Mouse (Mus musculus): ENCODE results near the gene Bpifb1. TPM values are rescaled to one million over a fixed set of nuclear protein-coding genes. Genes with fewer than 3 reads are reported as not detected.
"Not testable (repeated sequence)": the region's sequence is repeated elsewhere in the genome, so short reads cannot be mapped to it uniquely, and the experiment has no call there.

Bpifb1 gene
- total RNA-seq, 1 experiment from 2014 or later: not detected

DNA sequence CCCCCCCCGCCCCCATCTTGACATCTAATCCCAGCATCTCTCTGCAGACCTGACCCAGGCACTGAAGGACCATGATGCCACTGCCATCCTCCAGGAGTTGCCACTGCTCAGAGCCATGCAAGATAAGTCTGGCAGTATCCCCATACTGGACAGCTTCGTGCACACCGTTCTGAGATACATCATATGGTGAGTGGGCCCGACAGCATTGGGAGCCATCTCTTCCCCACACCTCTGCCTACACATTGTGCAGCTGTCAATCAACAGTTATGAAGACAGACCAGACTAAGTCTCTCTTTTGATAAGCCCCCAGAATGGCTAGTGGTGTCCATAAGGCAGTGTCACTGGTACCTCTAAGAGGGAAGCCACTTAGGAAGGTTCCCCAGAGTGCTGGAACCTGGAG is 14.0 kb downstream of the Bpifb1 start:
- no peak for ATAC-seq (ENCODE audit: extremely low read depth, insufficient number of reproducible peaks, low FRiP score, poor library complexity, severe bottlenecking)

DNA sequence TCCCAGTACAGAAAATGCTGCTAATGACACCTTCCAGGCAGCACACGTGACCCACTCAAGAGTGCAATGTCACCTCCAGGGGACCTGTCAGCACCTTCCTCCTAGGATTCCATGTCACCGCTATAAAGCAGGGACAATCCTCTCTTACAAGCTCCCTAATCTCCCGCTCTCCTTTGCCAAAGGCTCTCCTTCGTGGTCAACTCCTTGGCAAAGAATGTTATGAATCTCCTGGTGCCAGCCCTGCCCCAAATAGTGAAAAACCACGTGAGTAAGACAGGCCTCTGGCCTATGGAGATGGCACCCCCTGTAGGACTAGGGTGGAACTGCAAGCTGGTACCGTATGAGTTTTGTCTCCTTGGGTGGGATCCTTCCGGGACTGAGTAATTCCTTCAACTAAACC is 16.3 kb downstream of the Bpifb1 start:
- no peak for ATAC-seq (ENCODE audit: extremely low read depth, insufficient number of reproducible peaks, low FRiP score, poor library complexity, severe bottlenecking)

DNA sequence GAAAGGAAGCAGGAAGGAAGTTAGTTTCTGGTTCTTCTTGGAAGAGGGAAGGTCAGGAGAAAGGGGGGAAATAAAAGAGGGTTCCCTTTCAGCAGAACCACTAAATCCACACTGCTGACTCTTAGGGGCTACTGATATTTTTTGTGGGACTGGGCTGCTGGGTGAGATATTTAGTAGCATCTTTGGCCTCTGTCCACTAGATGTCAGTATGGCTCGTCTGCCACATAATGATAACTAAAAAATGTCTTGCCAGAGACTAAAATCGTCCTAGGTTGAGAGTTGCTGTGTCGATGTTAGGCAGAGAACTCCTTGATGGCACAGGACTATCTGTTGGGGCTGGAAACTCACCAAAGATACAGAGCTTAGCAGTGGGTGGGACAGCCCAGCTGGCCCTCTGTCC is 18.5 kb downstream of the Bpifb1 start:
- ATAC-seq (ENCODE audit: extremely low read depth, insufficient number of reproducible peaks, low FRiP score, poor library complexity, severe bottlenecking): no peak

DNA sequence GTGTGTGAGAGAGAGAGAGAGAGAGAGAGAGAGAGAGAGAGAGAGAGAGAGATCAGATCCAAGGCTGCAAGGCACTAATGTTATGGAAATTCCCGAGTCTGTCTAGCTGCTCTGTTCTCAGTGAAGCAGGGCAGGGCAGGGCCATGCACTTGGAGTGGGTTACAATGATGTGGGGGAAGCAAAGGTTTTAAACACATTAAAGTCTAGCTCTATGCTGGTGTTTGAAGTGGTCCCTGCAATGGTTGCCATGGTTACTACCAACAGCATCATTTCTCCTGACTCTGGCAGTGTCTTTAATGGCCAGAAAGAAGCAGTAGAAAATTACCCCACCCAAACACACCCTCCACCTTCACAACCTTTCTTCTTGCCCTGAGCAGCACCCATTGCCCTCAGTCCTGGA is 20.5 kb downstream of the Bpifb1 start:
- no peak for ATAC-seq (ENCODE audit: extremely low read depth, insufficient number of reproducible peaks, low FRiP score, poor library complexity, severe bottlenecking)

DNA sequence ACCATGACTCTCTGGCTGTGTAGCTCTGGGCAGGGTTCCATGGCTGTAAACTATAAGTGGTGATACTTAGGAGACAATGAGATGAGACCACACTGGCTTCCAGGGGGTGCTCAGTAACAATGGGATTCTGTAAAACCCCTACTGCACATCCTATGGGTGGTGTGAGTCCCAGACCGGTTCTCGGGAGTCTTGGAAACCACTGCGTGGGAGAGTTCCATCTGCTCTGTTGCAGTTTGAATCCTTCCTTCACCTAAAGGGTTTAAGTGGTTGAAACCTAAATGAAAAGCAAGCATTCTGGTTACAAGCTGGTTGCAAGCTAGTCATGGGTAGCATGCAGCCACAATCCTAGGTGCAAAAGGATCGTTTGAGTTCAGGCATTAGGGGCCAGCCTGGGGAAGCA is 21.3 kb downstream of the Bpifb1 start:
- no peak for ATAC-seq (ENCODE audit: extremely low read depth, insufficient number of reproducible peaks, low FRiP score, poor library complexity, severe bottlenecking)

DNA sequence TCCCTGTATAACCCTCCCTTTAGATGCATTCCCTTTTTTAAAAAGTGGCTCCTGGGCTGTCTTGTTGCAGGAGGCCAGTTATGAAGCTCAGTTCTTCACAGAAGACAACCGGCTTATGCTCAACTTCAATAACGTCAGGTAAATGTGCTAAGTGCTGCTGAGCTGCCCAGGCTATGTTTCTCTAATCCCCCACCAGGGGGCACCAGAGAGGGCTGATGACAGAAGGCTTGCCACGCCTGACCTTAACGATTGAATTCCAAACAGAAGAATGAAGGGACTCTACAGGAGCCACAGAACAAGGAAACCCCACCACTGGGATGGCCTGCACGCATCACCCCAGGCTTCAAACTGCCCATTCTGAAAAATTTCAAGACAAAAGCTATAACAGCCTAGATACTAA is 24.6 kb downstream of the Bpifb1 start:
- ATAC-seq (ENCODE audit: extremely low read depth, insufficient number of reproducible peaks, low FRiP score, poor library complexity, severe bottlenecking): no peak

DNA sequence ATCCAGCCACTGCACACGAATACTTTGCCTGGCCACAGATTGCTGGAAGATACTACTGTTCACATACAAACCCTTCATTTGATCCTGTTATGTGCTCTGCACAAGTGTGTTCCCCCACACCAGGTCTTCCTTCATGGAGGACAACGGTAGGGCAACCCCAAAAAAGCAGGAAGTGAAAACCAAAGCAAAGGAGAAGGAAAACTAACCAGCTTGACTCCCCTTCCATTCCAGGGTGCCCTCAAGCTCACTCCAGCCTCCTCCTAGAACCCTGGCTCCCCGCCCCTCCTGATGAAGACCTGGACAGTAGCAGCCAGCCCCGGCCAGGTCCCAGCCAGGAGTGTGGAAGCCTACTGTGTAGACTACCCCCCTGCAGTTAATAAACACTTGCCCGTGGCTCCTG is 29.3 kb downstream of the Bpifb1 start:
- ATAC-seq (ENCODE audit: extremely low read depth, insufficient number of reproducible peaks, low FRiP score, poor library complexity, severe bottlenecking): no peak

DNA sequence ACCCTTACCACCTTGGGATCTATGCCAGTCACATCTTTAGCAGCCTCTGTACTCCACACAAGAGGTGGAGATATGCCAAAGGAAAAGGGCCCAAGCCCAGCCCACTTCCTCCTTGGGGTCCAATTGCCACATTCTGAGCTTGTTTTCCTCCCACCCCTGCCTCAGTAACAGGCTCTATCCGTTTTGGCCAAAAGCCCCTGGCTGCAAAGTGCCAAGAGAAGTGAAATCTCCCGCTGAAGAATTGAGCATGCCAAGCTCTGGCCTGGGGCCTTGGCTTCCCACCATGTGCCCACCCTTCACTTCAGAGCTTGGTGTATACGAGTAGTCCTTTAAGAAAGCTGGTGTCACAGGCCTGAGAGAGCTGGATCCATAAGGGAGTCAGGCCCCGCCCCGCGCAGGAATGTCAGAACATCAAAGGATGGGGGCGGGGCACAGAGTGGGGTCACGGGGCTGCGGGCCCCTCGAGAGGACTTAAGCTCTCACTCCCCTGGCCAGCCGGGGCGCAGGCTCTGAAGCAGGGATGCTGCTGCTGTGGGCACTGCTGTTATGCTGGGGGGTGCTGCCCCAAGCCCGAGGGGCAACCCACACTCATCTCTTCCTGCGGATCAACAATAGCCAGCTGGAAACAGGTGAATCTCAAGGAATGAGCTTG is 32.8 kb downstream of the Bpifb1 start, which contains the start of gene Bpifb5:
Bpifb5 (plus strand) TSS at position 478 of the 652 bp plus-strand sequence.
- no peak for ATAC-seq (ENCODE audit: extremely low read depth, insufficient number of reproducible peaks, low FRiP score, poor library complexity, severe bottlenecking)

DNA sequence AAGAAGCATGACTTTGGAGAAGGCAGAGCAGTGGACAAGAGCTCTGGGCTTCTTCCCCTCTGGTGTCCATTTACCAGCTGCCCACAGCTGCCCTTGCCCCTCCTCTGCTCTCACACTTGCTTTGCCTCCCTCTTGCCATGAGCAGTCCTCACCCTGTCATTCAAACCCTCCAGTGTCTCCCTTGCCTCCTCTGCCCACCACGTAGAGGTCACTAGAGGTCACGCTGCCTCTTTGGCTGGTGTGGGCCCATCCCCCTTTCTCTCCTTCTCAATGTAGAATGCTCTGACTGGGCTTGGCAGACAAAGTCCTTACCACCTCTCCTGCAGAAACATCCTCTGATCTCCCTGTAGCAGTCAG is 33.3 kb downstream of the Bpifb1 start:
- ATAC-seq (ENCODE audit: extremely low read depth, insufficient number of reproducible peaks, low FRiP score, poor library complexity, severe bottlenecking): no peak

DNA sequence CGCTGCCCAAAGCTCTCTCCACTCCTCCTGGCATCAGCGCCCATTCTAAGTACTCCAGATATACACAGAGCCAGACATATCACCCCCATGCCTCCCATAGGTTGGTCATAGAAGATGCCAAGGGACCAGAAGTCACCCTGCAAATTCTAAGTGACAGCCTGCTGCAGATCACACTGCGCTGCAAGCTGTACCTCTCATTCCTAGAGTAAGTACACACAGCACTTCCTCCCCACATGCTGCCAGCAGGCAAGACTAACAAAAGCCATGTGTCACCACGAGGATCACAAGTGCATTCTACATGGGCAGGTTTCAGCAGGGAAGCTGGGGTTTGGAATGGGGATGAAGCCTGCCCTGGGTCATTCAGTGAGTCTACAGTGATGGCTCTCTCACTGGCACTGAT is 36.4 kb downstream of the Bpifb1 start:
- no peak for ATAC-seq (ENCODE audit: extremely low read depth, insufficient number of reproducible peaks, low FRiP score, poor library complexity, severe bottlenecking)

DNA sequence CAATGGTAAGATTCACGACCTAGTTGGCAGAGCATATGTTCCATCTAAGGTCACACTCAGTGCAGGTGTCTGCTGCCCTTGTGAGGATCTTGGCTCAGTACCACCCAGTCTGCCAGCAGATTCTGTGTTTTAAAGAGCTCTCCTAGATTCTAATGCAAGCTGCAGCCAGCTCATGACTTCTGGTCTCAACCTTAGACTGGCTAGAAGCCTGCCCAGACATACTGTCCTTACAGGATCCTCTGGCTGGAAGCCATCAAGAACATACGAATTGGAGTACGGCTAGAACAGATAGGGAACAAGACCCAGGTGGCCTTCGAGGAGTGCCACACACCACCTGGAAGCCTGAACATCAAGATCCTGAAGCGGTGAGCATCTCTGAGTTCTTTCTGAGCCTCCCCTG is 37.2 kb downstream of the Bpifb1 start:
- ATAC-seq (ENCODE audit: extremely low read depth, insufficient number of reproducible peaks, low FRiP score, poor library complexity, severe bottlenecking): no peak

DNA sequence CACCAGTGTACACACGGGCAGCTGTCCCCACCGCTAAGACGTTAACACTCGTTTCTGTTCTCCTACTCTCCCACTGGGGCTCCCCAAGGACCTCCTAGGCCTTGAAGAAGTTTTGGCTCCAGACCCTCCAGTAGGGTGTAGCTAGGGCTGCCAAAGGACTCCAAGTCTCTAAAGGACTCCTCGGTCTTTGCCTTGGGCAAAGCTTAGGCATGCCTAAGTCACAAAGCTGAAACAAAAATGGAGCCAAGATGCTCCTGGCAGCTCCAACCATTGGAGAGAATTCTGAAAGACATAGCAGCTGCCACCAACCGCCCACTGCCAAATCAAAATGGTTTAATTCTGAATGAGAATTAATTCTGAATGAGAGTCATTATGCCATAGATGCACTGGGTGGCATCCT is 42.8 kb downstream of the Bpifb1 start:
- ATAC-seq (ENCODE audit: extremely low read depth, insufficient number of reproducible peaks, low FRiP score, poor library complexity, severe bottlenecking): no peak

DNA sequence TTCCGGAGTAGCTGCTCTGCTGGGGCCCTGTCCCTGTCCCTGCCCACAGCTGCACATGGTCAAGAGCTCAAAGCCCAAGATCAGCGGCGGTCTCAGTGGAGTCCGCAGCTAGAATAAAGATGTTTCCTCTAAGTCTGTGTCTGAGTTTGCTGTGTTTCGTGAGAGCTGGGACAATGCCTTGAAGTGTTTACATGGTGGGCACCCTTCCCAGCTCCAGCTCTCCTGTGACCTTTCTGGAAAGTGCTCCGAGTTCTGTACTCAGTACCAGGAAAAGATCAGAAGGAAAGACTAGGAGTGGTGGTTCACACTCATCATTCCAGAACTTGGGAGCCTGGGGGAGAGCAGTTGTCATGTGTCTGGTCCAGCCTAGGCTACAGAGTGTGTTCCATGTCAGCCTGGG is 50.2 kb downstream of the Bpifb1 start:
- no peak for ATAC-seq (ENCODE audit: extremely low read depth, insufficient number of reproducible peaks, low FRiP score, poor library complexity, severe bottlenecking)

DNA sequence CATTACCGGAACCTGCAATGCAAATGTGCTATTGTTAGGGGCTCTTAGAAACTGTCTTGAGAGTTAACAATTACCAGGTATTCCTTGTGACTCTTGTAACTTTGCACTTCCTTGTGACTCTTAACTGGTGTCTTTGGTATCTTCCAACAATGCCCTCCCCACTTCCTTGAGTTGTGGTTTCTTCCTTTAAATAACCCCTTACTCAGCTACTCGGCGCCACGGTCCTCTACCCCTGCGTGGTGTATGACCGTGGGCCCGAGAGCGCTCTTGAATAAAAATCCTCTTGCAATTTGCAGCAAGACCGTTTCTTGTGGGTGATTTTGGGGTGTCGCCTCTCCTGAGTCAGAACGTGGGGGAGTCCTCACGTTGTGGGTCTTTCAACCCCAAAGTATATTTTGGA is 52.1 kb downstream of the Bpifb1 start:
- not testable (repeated sequence) for ATAC-seq (ENCODE audit: extremely low read depth, insufficient number of reproducible peaks, low FRiP score, poor library complexity, severe bottlenecking)

DNA sequence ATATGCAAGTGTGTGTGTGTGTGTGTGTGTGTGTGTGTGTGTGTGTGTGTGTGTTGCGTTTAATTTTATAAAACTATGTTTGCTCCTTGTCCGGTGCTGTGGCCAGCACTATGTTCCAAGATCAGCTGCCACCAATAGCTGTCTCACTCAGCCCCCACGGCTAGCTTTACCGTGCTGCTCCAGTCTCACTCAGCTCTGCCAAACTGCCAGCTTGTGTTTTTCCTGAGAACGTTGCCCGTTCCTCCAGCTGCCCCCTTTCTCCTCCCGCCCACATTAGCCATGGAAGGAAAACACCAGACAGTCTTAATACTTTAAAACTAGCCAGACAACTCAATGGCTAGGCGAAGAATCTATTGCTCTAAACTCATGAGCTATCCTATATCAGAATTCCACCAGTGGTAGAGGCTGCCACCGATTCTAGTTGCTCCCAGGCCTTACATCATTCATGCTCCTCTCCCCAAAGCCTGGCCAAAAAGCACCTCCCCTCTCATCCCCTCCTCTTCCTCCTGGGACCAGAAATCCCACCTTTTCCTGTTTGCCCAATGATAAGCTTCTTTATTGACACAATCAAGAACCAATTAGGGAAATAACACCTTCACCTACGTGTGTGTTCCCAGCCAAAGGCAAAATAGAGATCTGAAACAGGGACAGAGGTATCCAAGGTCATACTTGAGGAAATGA is 52.9 kb downstream of the Bpifb1 start:
- ATAC-seq (ENCODE audit: extremely low read depth, insufficient number of reproducible peaks, low FRiP score, poor library complexity, severe bottlenecking): no peak

DNA sequence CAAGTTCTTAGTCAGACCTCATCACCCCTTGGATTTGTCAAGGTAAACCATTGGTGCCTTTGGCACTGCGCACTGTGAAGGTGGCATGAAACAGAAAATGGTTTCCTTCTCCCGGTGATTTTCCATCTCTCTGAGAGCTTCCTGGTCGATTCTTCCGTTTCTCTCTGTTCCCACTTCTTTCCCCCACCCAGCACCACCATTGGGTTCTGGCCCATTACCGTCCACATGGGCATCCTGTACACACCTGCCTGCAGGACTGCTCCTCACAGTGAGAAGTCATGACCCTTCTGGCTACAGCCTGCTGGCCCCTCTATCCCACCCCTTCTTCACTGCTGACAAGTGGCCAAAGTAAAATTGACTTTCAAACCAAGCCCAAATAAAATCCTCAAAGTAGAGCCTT is 54.7 kb downstream of the Bpifb1 start:
- ATAC-seq (ENCODE audit: extremely low read depth, insufficient number of reproducible peaks, low FRiP score, poor library complexity, severe bottlenecking): no peak

DNA sequence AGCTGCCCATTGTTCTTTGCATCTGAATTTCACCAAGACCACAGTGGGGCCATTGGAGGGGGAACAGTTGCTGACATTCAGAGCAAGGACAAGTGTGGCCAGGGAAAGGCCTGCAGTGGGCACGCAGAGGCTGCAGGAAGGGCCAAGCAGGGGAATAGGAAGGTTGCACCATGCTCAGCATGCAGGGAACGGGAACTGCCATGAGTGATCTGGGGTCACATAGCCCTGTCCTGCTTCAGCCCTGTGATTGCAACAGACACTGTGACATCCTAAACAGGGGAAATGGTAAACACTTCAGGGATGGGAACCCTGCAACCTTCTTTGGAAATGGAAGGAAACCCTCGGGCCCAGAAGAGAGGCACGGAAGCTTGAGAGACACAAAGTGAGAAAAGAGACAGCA is 64.6 kb downstream of the Bpifb1 start:
- not testable (repeated sequence) for ATAC-seq (ENCODE audit: extremely low read depth, insufficient number of reproducible peaks, low FRiP score, poor library complexity, severe bottlenecking)

DNA sequence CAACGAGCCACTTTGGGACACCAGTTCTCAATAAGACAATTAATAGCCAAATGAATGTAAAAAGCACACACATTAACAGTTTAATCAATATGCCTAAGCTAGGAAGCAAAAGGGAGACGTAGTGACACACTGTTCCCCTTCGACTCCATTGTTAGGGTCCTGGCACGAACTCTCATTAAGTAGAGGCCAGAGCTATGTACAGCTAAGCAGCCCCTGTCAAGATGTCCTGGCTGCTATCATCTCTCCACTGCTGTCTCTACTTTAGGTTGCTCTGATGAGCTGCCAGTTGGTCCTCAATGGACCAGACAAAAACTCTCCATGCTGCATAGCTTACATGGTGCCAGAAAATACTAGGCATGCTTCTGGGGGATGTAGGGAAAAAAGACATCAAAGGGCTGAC is 65.2 kb downstream of the Bpifb1 start:
- no peak for ATAC-seq (ENCODE audit: extremely low read depth, insufficient number of reproducible peaks, low FRiP score, poor library complexity, severe bottlenecking)

DNA sequence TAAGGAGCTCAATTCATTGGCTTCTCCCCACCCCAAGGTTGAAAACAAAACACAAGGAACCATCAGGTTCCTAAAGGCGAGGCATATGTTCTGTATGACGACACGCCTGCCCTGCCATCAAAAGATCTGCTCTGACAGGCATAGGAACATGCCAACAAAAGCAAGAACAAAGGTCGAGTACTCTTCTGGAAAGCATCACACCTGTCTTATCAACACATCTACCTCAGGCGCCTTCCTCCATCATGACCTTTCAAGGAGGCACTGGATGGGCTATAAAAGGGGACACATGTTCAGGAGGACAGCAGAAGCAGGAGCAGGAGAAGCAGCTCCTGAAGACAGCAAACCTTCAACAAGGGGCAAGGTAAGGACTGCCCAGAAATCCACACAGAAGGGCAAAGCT is 66.9 kb downstream of the Bpifb1 start, which contains the start of gene Bpifb9a:
Bpifb9a (plus strand) TSS at position 301 of the 400 bp plus-strand sequence.
- ATAC-seq (ENCODE audit: extremely low read depth, insufficient number of reproducible peaks, low FRiP score, poor library complexity, severe bottlenecking): not testable (repeated sequence)

DNA sequence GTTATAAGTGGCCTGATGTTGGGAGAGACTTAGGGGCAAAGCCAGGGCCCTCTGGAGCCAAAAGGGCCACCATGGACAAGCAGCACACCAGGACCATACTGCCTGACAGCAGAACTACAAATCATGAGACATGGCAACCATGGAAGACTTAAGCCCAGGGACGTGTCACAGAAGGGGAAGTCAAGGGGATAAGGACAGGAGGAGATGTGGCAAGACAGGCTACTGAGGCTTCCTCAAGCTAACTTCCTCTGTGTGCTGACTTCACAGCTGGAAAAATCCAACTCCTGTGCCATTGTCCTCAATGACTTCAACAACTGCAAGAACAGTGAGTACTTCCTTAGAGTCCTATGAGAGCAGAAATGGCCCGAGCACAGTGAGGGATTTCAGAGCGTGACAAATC is 73.8 kb downstream of the Bpifb1 start:
- ATAC-seq (ENCODE audit: extremely low read depth, insufficient number of reproducible peaks, low FRiP score, poor library complexity, severe bottlenecking): peak; percentile 58; the same call in 1 of the 2 replicates

Measured in neutrophil, adult 5-6 weeks (primary cell).